Mouse (Mus musculus) erythroblast, adult 5-6 weeks (primary cell): ENCODE results near the gene Cbx7. TPM values are rescaled to one million over a fixed set of nuclear protein-coding genes. Genes with fewer than 3 reads are reported as not detected.
A peak's percentile ranks its signal among the peaks of the same experiment; 100 is the strongest.
"Not testable (repeated sequence)": the region's sequence is repeated elsewhere in the genome, so short reads cannot be mapped to it uniquely, and the experiment has no call there.

ENCODE experiments used
- ATAC-seq: replicated peaks from 2 replicates; pipeline ENCODE4 v1.8.0; 2016; ENCODE audit warnings: moderate number of reproducible peaks, mild to moderate bottlenecking, moderate TSS enrichment, inconsistent platforms; ENCODE audit not compliant: poor library complexity, low FRiP score, severe bottlenecking
- total RNA-seq, 2 experiments: library from RNA; stranded (forward) in 1 of 2; stranded (reverse) in 1 of 2; fragments of 150-400 nt in 1 of 2; fragments of 200-764, 138-1000 nt in 1 of 2; gene quantifications; 2 replicates each; pipeline versions ENCODE4 v1.2.3 to v1.2.4; 2015 to 2017; ENCODE audit warnings: low replicate concordance in 2 of 2

The Cbx7 gene
- total RNA-seq, 2 experiments from 2014 or later, result 2.1 to 6.4 TPM

- ATAC-seq, result no peak
These were observed 18.3 kb downstream of the Cbx7 start for GRCm38 (mm10) chr15:79952504-79953231.

GRCm38 (mm10) chr15:79951730-79952503, 19.0 kb downstream of the Cbx7 start:
- no peak for ATAC-seq

- no peak for ATAC-seq
These were observed 19.7 kb downstream of the Cbx7 start for GRCm38 (mm10) chr15:79951226-79951625.

- no peak for ATAC-seq
These were observed 20.5 kb downstream of the Cbx7 start for GRCm38 (mm10) chr15:79950250-79951025.

GRCm38 (mm10) chr15:79947681-79948080, 23.2 kb downstream of the Cbx7 start:
- ATAC-seq, result no peak

GRCm38 (mm10) chr15:79946790-79947189, 24.1 kb downstream of the Cbx7 start:
- ATAC-seq, result 0 out of 2 replicates have a peak, but pooled peaks have one; percentile 38

- peak; percentile 83 for ATAC-seq
These were observed 24.9 kb downstream of the Cbx7 start for GRCm38 (mm10) chr15:79946022-79946421.

GRCm38 (mm10) chr15:79944948-79945347, 26.0 kb downstream of the Cbx7 start:
- ATAC-seq, result no peak

GRCm38 (mm10) chr15:79943584-79943983, 27.3 kb downstream of the Cbx7 start:
- no peak for ATAC-seq

GRCm38 (mm10) chr15:79942541-79942940, 28.4 kb downstream of the Cbx7 start:
- no peak for ATAC-seq

GRCm38 (mm10) chr15:79940932-79941331, 30.0 kb downstream of the Cbx7 start:
- ATAC-seq, result peak; percentile 78

GRCm38 (mm10) chr15:79939913-79940312, 31.0 kb downstream of the Cbx7 start:
- ATAC-seq, result no peak

GRCm38 (mm10) chr15:79939501-79939900, 31.4 kb downstream of the Cbx7 start:
- not testable (repeated sequence) for ATAC-seq

GRCm38 (mm10) chr15:79939020-79939419, 31.9 kb downstream of the Cbx7 start:
- no peak for ATAC-seq

- ATAC-seq, result no peak
These were observed 34.6 kb downstream of the Cbx7 start for GRCm38 (mm10) chr15:79936374-79936751.

GRCm38 (mm10) chr15:79935654-79936373, 35.1 kb downstream of the Cbx7 start:
- no peak for ATAC-seq

GRCm38 (mm10) chr15:79934776-79935175, 36.1 kb downstream of the Cbx7 start:
- ATAC-seq, result no peak

- no peak for ATAC-seq
These were observed 37.0 kb downstream of the Cbx7 start for GRCm38 (mm10) chr15:79933670-79934514.
